Mouse (Mus musculus) cerebellum, adult 2 months (tissue): ENCODE data around the gene Eci1.

ENCODE experiments used
- CTCF ChIP-seq: fragments of 200-500 bp; IDR thresholded peaks from 2 replicates; pipeline ENCODE4 v1.5.1; 2011; ENCODE audit warnings: low read depth, mild to moderate bottlenecking, control low read depth, low read length, moderate library complexity, borderline replicate concordance; ENCODE audit not compliant: insufficient read depth
- POLR2A ChIP-seq: fragments of 200-500 bp; IDR thresholded peaks from 2 replicates; pipeline ENCODE4 v1.6.1; 2011; ENCODE audit warnings: low read length, control low read depth, borderline replicate concordance; ENCODE audit not compliant: insufficient read depth

GRCm38 (mm10) chr17:24426471-24427169, at the start of gene Eci1:
- TF ChIP-seq CTCF (no peak), POLR2A (peak; percentile 90)
